Mouse (Mus musculus) limb, embryonic 15.5 days (tissue): ENCODE results near the gene Rab5c. TPM values are rescaled to one million over a fixed set of nuclear protein-coding genes. Genes with fewer than 3 reads are reported as not detected.

Experiments used
- ATAC-seq: fragments of 200-750 bp; cut with Nextera tagmentation; 2 replicates; pipeline ENCODE4 v1.8.0; 2017; ENCODE audit warnings: low read depth, moderate TSS enrichment; ENCODE audit not compliant: insufficient number of reproducible peaks, low FRiP score, low TSS enrichment
- H3K27ac ChIP-seq: fragments of 300-500 bp; sonication (generic); 2 replicates; pipeline ENCODE4 v1.5.1; 2015; ENCODE audit warnings: moderate library complexity, mild to moderate bottlenecking, inconsistent platforms
- H3K27me3 ChIP-seq: fragments of 300-500 bp; sonication (generic); 2 replicates; pipeline ENCODE4 v1.6.1; 2015; ENCODE audit warnings: inconsistent platforms
- H3K36me3 ChIP-seq: fragments of 300-500 bp; sonication (generic); 2 replicates; pipeline ENCODE4 v1.6.1; 2015; ENCODE audit warnings: inconsistent platforms
- H3K4me1 ChIP-seq: fragments of 300-500 bp; sonication (generic); 2 replicates; pipeline ENCODE4 v1.6.1; 2015; ENCODE audit warnings: inconsistent platforms
- H3K4me2 ChIP-seq: fragments of 300-500 bp; sonication (generic); 2 replicates; pipeline ENCODE4 v1.6.1; 2015; ENCODE audit warnings: mild to moderate bottlenecking, inconsistent platforms
- H3K4me3 ChIP-seq: fragments of 300-500 bp; sonication (generic); 2 replicates; pipeline ENCODE4 v1.5.1; 2015; ENCODE audit warnings: mild to moderate bottlenecking, inconsistent platforms
- H3K9ac ChIP-seq: fragments of 300-500 bp; sonication (generic); 2 replicates; pipeline ENCODE4 v1.6.1; 2015; ENCODE audit warnings: inconsistent platforms
- H3K9me3 ChIP-seq: fragments of 300-500 bp; sonication (generic); 2 replicates; pipeline ENCODE4 v1.6.1; 2016; ENCODE audit warnings: inconsistent platforms
- WGBS: fragments of 180-500 bp; shearing (Covaris S2); methylation state at CpG from one replicate; pipeline ENCODE4 v1.1.7; 2015; 5-methylcytosine and 5-hydroxymethylcytosine counted together
- polyA plus RNA-seq: library from polyadenylated mRNA; unstranded; fragments of >200 nt; fragmentation: Nextera tagmentation; extraction: Ambion mirVana; gene quantifications from 2 replicates; pipeline ENCODE4 v1.2.1, GENCODE M21; 2015

The Rab5c gene
- polyA plus RNA-seq, 1 experiment from 2014 or later = 30.8 TPM

GRCm38 (mm10) chr11:100703366-100703765 lies 34.6 kb downstream of the Rab5c start:
- H3K4me3 ChIP-seq = no peak overlapping the region
- H3K27ac ChIP-seq = no peak overlapping the region
- WGBS = 70% methylated on average over 11 of the region's 11 CpGs
- no peaks in the 10 kb centered on the region for H3K27me3 ChIP-seq
- ATAC-seq = no peak
- H3K36me3 ChIP-seq = peaks cover 42% of the 10 kb centered on the region
- no peak overlapping the region for H3K4me2 ChIP-seq
- peaks cover 26% of the 10 kb centered on the region for H3K4me1 ChIP-seq
- no peaks in the 10 kb centered on the region for H3K9me3 ChIP-seq
- no peak overlapping the region for H3K9ac ChIP-seq

GRCm38 (mm10) chr11:100702906-100703305 lies 35.1 kb downstream of the Rab5c start:
- Histone ChIP-seq H3K4me1 (peaks cover 26% of the 10 kb centered on the region), H3K4me2 (peak overlapping the region; percentile 37), H3K9ac (no peak overlapping the region), H3K27ac (no peak overlapping the region), H3K36me3 (peaks cover 37% of the 10 kb centered on the region), H3K4me3 (no peak overlapping the region), H3K27me3 (no peaks in the 10 kb centered on the region), H3K9me3 (no peaks in the 10 kb centered on the region)
- WGBS = 43% methylated on average over 7 of the region's 7 CpGs
- ATAC-seq = no peak

GRCm38 (mm10) chr11:100702081-100702851 lies 35.7 kb downstream of the Rab5c start:
- Histone ChIP-seq H3K9me3 (no peaks in the 10 kb centered on the region), H3K4me1 (peaks cover 26% of the 10 kb centered on the region), H3K27me3 (no peaks in the 10 kb centered on the region), H3K4me2 (peak overlapping the region; percentile 37), H3K4me3 (no peak overlapping the region), H3K36me3 (peaks cover 31% of the 10 kb centered on the region), H3K9ac (no peak overlapping the region), H3K27ac (no peak overlapping the region)
- no peak for ATAC-seq
- WGBS = 34% methylated on average over 19 of the region's 19 CpGs

- WGBS = 3% methylated on average over 14 of the region's 14 CpGs
- H3K27ac ChIP-seq = no peak overlapping the region
- no peak overlapping the region for H3K9ac ChIP-seq
Measured at GRCm38 (mm10) chr11:100701301-100701700, 36.7 kb downstream of the Rab5c start.

GRCm38 (mm10) chr11:100700710-100701109 lies 37.3 kb downstream of the Rab5c start:
- H3K27me3 ChIP-seq = no peaks in the 10 kb centered on the region
- H3K9ac ChIP-seq = no peak overlapping the region
- ATAC-seq = no peak
- H3K4me1 ChIP-seq = peaks cover 26% of the 10 kb centered on the region
- H3K27ac ChIP-seq = no peak overlapping the region
- H3K4me3 ChIP-seq = peak overlapping the region; percentile 28; the same call in 1 of the 2 replicates
- H3K9me3 ChIP-seq = no peaks in the 10 kb centered on the region
- WGBS = 79% methylated on average over 3 of the region's 3 CpGs
- no peak overlapping the region; the same call in 1 of the 2 replicates for H3K4me2 ChIP-seq
- peaks cover 15% of the 10 kb centered on the region for H3K36me3 ChIP-seq

More at GRCm38 (mm10) chr11:100701301-100701700, 36.7 kb downstream of the Rab5c start:
- ATAC-seq = no peak
- Histone ChIP-seq H3K36me3 (peaks cover 21% of the 10 kb centered on the region), H3K27me3 (no peaks in the 10 kb centered on the region), H3K9me3 (no peaks in the 10 kb centered on the region), H3K4me1 (peaks cover 26% of the 10 kb centered on the region), H3K4me2 (peak overlapping the region; percentile 39), H3K4me3 (peak overlapping the region; percentile 28)

- H3K4me2 ChIP-seq = no peak overlapping the region
- H3K4me1 ChIP-seq = peaks cover 16% of the 10 kb centered on the region
- ATAC-seq = no peak
- H3K36me3 ChIP-seq = no peaks in the 10 kb centered on the region
- H3K4me3 ChIP-seq = no peak overlapping the region
- H3K27ac ChIP-seq = no peak overlapping the region
- 69% methylated on average over 7 of the region's 7 CpGs for WGBS
- peaks cover 4% of the 10 kb centered on the region for H3K27me3 ChIP-seq
- H3K9me3 ChIP-seq = no peaks in the 10 kb centered on the region
- H3K9ac ChIP-seq = no peak overlapping the region
Measured at GRCm38 (mm10) chr11:100697921-100698320, 40.1 kb downstream of the Rab5c start.

- ATAC-seq = no peak
- peaks cover 19% of the 10 kb centered on the region for H3K4me1 ChIP-seq
- no peaks in the 10 kb centered on the region for H3K9me3 ChIP-seq
- peaks cover 28% of the 10 kb centered on the region for H3K27me3 ChIP-seq
- H3K9ac ChIP-seq = no peak overlapping the region
- no peak overlapping the region for H3K4me2 ChIP-seq
- 43% methylated on average over 5 of the region's 5 CpGs for WGBS
- no peak overlapping the region for H3K27ac ChIP-seq
- H3K36me3 ChIP-seq = no peaks in the 10 kb centered on the region
- H3K4me3 ChIP-seq = no peak overlapping the region
Measured at GRCm38 (mm10) chr11:100694926-100695325, 43.1 kb downstream of the Rab5c start.

GRCm38 (mm10) chr11:100693154-100693553 lies 44.9 kb downstream of the Rab5c start:
- H3K4me3 ChIP-seq = no peak overlapping the region
- WGBS = 20% methylated on average over 5 of the region's 5 CpGs

GRCm38 (mm10) chr11:100692164-100692616 lies 45.8 kb downstream of the Rab5c start, which contains the start of gene Zfp385c:
Gene Zfp385c (minus strand): TSS chr11:100692455.
- 2% methylated on average over 23 of the region's 23 CpGs for WGBS
- H3K36me3 ChIP-seq = no peaks in the 10 kb centered on the region
- peaks cover 28% of the 10 kb centered on the region for H3K27me3 ChIP-seq
- H3K4me2 ChIP-seq = peak within 1 kb of the TSS; percentile 62
- no peak for ATAC-seq
- H3K4me3 ChIP-seq = peak within 1 kb of the TSS; percentile 36
- no peak within 1 kb of the TSS for H3K9ac ChIP-seq
- H3K4me1 ChIP-seq = peaks cover 26% of the 10 kb centered on the region
- no peak within 1 kb of the TSS for H3K27ac ChIP-seq
- H3K9me3 ChIP-seq = no peaks in the 10 kb centered on the region

More at GRCm38 (mm10) chr11:100693154-100693553, 44.9 kb downstream of the Rab5c start:
- H3K27me3 ChIP-seq = peaks cover 28% of the 10 kb centered on the region
- H3K36me3 ChIP-seq = no peaks in the 10 kb centered on the region
- H3K4me2 ChIP-seq = no peak overlapping the region
- ATAC-seq = no peak
- H3K27ac ChIP-seq = no peak overlapping the region
- no peak overlapping the region for H3K9ac ChIP-seq
- H3K4me1 ChIP-seq = peaks cover 24% of the 10 kb centered on the region
- no peaks in the 10 kb centered on the region for H3K9me3 ChIP-seq

GRCm38 (mm10) chr11:100690389-100690788 lies 47.6 kb downstream of the Rab5c start:
- Histone ChIP-seq H3K9me3 (no peaks in the 10 kb centered on the region), H3K4me1 (peaks cover 26% of the 10 kb centered on the region), H3K9ac (no peak overlapping the region), H3K36me3 (no peaks in the 10 kb centered on the region), H3K4me2 (no peak overlapping the region), H3K27me3 (peaks cover 28% of the 10 kb centered on the region), H3K4me3 (peak overlapping the region; percentile 9; the same call in 1 of the 2 replicates), H3K27ac (no peak overlapping the region)
- 57% methylated on average over 7 of the region's 7 CpGs for WGBS
- ATAC-seq = no peak; the same call in 1 of the 2 replicates

GRCm38 (mm10) chr11:100688443-100688842 lies 49.6 kb downstream of the Rab5c start:
- no peaks in the 10 kb centered on the region for H3K9me3 ChIP-seq
- 72% methylated on average over 4 of the region's 4 CpGs for WGBS
- H3K27me3 ChIP-seq = peaks cover 28% of the 10 kb centered on the region
- no peaks in the 10 kb centered on the region for H3K36me3 ChIP-seq
- H3K27ac ChIP-seq = no peak overlapping the region
- H3K4me2 ChIP-seq = no peak overlapping the region
- no peak overlapping the region for H3K4me3 ChIP-seq
- ATAC-seq = no peak
- peaks cover 26% of the 10 kb centered on the region for H3K4me1 ChIP-seq
- H3K9ac ChIP-seq = no peak overlapping the region

GRCm38 (mm10) chr11:100687265-100687664 lies 50.8 kb downstream of the Rab5c start:
- H3K27me3 ChIP-seq = peaks cover 18% of the 10 kb centered on the region; the same call in 1 of the 2 replicates
- H3K9me3 ChIP-seq = no peaks in the 10 kb centered on the region
- ATAC-seq = 0 out of 2 replicates have a peak, but pooled peaks have one; percentile 54
- peaks cover 20% of the 10 kb centered on the region for H3K4me1 ChIP-seq
- no peak overlapping the region for H3K9ac ChIP-seq
- no peaks in the 10 kb centered on the region for H3K36me3 ChIP-seq
- 69% methylated on average over 7 of the region's 7 CpGs for WGBS
- H3K4me3 ChIP-seq = no peak overlapping the region
- no peak overlapping the region for H3K4me2 ChIP-seq
- 0 out of 2 replicates have a peak overlapping the region, but pooled peaks have one; percentile 33 for H3K27ac ChIP-seq
